Mouse (Mus musculus): ENCODE results near the gene Dolpp1.
A peak's percentile ranks its signal among the peaks of the same experiment; 100 is the strongest.

The Dolpp1 gene

GRCm38 (mm10) chr2:30392114-30392576 lies at the start of gene Dolpp1:
Gene Dolpp1, plus strand, starts transcription at chr2:30392254.
- DNase-seq, result peak; percentile 98

DNA sequence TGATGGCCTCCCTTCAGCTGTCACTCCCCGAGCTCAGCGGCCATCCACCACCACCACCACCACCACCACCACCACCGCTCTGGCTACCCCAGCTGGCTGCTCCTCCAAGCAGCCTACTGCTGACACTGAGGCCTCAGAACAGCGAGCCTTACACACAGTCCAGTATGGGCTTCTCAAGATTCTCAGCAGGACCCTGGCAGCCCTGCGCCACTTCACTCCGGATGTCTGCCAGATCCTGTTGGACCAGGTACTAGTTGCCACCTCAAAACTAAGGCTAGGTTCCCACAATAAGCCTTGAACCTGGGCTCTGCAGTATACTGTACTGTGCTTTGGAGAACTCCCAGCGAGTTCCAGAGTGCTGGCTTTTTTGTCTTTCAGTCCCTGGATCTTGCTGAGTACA lies 49.5 kb upstream of the Dolpp1 start:
- DNase-seq, result no peak

DNA sequence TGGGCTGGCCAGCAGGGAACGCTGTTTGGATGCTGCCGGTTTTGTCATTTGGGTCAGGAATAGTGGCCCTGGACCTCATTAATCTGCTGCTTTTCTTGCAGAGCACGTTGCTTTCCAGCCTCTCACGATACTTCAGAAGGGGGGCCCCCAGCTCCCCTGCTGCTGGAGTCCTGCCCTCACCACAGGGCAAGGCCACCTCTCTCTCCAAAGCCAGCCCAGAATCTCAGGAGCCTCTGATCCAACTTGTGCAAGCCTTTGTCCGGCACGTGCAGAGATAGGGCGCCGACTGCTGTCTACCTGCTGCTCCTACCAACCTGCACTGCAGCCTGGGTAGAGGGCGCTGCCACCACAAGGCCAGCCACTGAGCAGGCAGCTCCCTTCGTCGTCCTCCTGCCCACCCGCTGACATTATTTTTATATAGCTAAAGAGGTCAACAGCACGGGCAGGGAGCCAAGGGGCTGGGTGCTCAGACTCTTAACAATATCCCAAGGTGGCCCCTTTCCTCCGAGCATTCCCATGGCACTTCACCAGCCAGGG lies 48.4 kb upstream of the Dolpp1 start:
- peak; percentile 27 for DNase-seq

- DNase-seq, result no peak
Observed at GRCm38 (mm10) chr2:30345971-30346676, 45.9 kb upstream of the Dolpp1 start.

DNA sequence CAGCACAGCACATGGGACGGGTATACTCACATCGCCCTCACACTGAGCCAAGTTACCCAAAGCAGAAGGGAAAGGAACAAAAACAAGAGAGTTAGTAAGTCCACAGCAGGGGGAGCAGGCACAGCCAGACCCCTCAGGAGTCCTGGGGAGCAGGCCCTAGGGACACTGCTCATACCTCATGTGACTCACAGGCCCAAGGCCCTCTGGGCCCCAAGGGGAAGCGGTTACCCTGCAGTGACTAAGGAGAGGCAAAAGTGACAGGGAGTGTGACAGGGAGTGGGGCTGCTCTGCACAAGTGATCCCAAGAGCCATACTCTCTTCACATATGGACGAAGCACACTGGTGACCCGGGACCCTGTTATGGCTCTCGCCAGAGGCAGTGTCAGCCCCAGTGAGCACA lies 42.9 kb upstream of the Dolpp1 start:
- no peak for DNase-seq

GRCm38 (mm10) chr2:30351149-30351548 lies 40.9 kb upstream of the Dolpp1 start:
- DNase-seq, result no peak

GRCm38 (mm10) chr2:30355861-30356260 lies 36.2 kb upstream of the Dolpp1 start:
- DNase-seq, result no peak

DNA sequence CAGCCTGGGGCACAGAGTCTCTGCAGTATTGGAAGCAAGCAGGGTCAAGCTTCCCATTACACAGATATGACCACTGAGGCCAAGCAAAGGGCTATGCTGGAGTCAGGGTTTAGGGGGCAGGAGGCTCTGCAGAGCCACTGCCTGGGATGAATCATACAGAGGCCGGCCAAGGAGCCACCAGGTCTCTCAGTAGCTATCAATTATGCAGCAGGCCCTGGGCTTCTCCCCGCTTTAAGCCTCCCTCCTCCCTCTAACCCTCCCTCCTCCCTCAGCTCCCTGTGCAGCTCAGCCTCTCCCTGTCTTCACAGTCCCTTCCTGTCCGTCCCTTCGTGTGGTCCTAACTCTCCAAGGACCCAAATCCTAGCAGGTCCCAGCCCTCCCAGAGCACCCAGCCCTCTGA lies 35.8 kb upstream of the Dolpp1 start:
- DNase-seq, result no peak

GRCm38 (mm10) chr2:30356906-30357305 lies 35.1 kb upstream of the Dolpp1 start:
- no peak for DNase-seq

- DNase-seq, result no peak
Observed at GRCm38 (mm10) chr2:30357552-30358510, 34.2 kb upstream of the Dolpp1 start.

- peak; percentile 93 for DNase-seq
Observed at GRCm38 (mm10) chr2:30358533-30359531, 33.2 kb upstream of the Dolpp1 start, which contains the start of gene Sh3glb2. Gene Sh3glb2, minus strand, starts transcription at chr2:30359337.

- DNase-seq, result peak; percentile 33
Observed at GRCm38 (mm10) chr2:30360626-30361025, 31.4 kb upstream of the Dolpp1 start.

- DNase-seq, result no peak
Observed at GRCm38 (mm10) chr2:30362865-30363264, 29.2 kb upstream of the Dolpp1 start.

DNA sequence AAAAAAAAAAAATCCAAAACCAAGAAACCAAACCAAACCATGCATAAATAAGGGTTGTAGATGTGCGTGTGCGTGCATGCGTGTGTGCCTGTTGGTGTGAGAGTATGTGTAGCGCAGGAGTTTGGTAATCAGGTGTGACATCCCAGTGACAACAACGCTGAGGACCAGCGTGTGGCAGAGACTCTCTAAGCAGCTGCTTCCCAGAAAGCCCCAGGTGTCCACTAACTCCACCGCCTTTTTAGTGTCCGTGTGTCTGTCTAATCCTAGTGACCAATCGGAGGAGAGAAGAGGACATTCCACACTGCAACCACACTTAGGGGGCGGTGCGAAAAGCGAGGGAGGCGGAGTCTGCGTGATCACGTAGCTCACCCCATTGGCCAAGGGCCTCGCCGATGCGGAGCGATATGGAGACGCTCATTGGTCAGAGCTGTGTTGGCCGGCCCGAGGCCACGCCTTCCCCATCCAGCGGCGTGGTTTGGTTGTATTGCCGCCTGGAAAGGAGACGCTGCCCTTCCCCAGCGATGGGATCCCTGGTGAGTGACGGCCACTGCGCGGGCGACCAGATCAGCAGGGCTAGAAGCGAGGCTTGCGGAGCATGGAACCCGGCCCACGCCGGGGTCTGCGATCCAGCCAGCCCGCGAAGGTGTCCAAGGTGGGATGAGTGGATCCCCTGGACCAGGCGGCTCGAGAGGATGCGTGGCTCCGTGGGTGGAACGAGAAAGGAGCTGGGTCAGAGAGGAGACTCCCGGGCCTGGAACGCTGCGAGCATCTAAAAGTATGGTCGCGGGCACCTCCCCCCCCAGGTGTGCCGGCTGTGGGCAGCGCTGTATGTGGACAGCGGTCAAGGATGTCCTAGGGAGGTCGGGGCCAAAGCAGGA lies 28.0 kb upstream of the Dolpp1 start, which contains the start of gene Miga2:
TSS of gene Miga2 (plus strand) at position 461 of the 878 bp plus-strand sequence.
- peak; percentile 99 for DNase-seq

DNA sequence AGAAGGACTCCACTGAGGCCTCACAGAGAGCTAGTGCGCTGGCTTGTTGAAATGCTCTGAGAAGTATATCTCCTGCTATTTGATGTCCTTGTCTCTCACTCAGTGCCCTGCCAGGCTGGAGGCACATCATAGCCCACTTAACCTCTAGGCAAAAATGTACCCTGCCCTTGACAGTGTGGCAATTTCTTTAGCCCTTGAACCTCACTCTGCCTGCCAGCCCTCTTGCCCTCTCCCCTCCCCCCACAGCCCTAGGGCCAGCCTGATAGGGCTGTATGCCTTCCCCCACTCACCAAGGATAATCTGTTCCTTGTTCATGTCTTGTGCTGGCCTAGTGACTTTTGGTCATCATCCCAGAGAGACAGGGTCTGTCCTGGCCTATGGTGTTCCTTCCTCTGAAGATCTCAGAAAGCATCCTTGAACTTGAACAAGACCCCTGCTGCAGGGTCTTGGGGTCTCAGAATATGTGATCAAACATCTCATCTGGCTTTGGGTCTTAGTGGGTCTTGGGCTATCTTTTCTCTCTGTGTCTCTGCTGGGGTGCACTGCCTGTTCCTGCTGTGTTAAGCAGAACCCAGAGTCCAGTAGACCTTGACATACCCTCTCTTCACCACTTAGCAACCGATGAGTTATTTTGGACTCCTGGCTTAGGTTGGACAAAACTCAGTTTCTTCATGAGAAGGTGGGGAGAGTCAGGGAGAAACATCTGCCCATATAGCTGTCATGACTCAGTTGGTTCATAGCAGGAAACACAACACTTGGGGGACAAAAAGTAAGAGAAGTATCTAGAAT lies 26.6 kb upstream of the Dolpp1 start:
- no peak for DNase-seq

- DNase-seq, result peak; percentile 49
Observed at GRCm38 (mm10) chr2:30366203-30366602, 25.9 kb upstream of the Dolpp1 start.

DNA sequence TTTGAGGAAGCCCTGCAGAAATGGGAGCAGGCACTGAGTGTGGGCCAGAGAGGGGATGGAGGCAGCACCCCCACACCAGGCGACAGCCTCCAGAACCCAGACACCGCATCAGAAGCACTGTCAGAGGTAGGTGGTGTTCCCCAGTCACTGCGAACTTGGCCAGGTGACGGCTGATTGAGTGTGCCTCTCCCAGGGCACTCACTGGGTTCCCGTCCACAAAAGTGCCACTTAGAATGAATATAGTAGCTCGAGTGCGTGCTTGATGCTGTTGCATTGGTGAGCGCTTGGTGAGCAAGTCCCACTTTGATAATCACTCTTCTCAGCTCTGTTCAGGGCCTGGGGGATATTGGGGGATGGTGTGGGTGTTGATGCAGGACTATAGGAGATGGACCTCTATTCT lies 20.5 kb upstream of the Dolpp1 start:
- no peak for DNase-seq

- peak; percentile 45 for DNase-seq
Observed at GRCm38 (mm10) chr2:30372726-30373125, 19.3 kb upstream of the Dolpp1 start.

DNA sequence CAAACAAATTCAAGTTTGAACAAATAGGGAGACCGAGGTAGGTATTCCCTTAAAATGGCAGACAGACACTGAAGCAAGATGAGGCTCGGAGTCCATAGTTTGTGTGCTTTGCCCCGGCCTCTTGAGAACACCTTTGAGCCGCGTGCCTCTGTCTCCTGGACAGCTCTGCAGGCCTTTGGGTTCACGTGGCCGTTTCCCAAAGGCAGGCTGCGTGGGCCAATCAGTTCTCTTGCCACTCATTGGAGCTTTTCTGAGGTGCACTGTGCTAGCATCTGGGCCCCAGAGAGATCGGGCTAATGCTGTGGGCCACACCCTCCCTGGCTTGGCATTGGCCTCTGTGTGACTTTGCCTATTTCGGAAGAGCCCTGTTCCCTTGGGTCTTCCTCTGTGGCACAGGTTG lies 16.2 kb upstream of the Dolpp1 start:
- no peak for DNase-seq

DNA sequence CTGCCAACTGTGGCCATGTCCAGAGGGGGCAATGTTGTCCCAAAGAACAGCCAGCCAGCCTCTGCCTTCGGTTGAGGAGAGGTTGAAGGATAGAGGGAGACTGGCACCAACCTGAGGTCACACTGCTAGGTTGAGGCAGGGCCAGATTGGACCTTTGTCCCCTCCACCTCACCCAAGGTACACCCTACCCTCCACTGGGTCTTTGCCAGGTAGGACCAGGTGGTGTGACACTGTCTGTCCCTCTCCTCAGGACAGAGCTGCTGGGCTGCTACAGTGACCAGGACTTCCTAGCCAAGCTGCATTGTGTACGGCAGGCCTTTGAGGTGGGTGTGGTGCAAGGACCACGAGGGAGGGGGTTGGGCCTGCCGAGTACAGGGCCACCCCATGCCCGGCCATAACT lies 14.3 kb upstream of the Dolpp1 start:
- no peak for DNase-seq

All from kidney, postnatal 14 days (tissue).